Mouse (Mus musculus) cerebellum, adult 2 months (tissue): ENCODE data around the gene Mpv17.

Source experiments
- CTCF ChIP-seq: fragments of 200-500 bp; IDR thresholded peaks from 2 replicates; pipeline ENCODE4 v1.5.1; 2011; ENCODE audit warnings: low read depth, mild to moderate bottlenecking, control low read depth, low read length, moderate library complexity, borderline replicate concordance; ENCODE audit not compliant: insufficient read depth
- POLR2A ChIP-seq: fragments of 200-500 bp; IDR thresholded peaks from 2 replicates; pipeline ENCODE4 v1.6.1; 2011; ENCODE audit warnings: low read length, control low read depth, borderline replicate concordance; ENCODE audit not compliant: insufficient read depth

DNA sequence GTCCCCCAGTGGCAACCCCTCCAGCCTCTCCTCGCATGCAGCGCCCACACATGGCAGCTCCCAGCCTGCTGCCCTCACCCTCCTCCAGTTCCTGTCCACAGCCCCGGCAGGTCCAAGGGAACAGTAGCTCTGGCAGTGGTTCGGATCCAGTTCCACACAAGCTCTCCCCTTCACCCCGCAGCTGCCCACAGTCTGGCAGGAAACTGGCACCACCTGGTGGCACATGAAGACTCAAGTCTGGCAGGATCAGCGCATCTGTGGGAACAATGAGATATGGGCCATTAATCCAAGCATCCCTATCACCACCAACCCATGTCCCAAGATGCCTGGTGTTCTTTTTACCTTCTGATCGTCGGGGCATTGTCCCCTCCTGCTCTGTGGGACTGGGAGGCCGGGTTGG, 45.8 kb upstream of the Mpv17 start:
- TF ChIP-seq CTCF = 0 out of 2 replicates have a peak, but pooled peaks have one; percentile 5
- no peak for TF ChIP-seq POLR2A
